Mouse (Mus musculus) testis, postnatal 10 days (tissue): ENCODE data around the gene Eif2b1.
"Not testable (repeated sequence)": the region's sequence is repeated elsewhere in the genome, so short reads cannot be mapped to it uniquely, and the experiment has no call there.

ENCODE experiments used
- DNase-seq: peaks from one replicate; pipeline ENCODE4 v3.0.0; 2021; ENCODE audit warnings: low spot score

Gene Eif2b1

DNA sequence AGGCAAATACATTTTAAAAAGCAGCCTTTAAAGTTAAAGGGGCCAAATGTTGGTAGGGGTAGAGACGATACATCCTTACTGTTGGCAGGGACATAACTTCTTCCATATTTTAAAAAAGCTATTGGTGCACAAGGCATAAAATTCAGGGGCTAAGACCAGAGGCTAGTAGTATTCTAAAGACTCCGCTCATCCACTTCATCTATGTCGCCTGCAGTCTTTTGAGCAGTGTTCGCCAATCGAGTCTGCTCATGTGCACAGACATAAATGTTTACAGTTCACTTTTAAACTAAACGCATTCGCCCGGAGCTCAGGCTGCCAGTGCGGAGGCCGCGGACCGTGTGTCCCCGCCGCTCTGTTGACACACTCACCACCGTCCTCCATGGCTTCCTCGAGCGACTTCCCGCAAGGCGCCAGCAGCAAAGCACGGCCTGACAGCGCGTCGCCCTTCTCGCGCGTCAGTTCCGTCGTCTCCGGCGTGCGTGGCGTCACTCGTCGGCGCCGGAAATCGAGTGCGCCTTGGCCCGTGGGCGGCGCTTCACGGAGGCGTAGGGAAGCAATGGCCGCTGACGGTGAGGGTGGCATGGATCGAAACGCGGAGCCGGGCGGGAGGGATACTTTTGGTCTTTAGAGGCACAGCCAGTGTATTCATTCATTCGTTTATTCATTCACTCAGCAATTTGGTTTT, at the start of gene Eif2b1, which contains the start of gene Gtf2h3:
Gene Eif2b1 (minus strand): TSS at position 499 of the 685 bp plus-strand sequence.
Gene Gtf2h3 (plus strand): TSS at position 508 of the 685 bp plus-strand sequence.
- peak; percentile 97 for DNase-seq

DNA sequence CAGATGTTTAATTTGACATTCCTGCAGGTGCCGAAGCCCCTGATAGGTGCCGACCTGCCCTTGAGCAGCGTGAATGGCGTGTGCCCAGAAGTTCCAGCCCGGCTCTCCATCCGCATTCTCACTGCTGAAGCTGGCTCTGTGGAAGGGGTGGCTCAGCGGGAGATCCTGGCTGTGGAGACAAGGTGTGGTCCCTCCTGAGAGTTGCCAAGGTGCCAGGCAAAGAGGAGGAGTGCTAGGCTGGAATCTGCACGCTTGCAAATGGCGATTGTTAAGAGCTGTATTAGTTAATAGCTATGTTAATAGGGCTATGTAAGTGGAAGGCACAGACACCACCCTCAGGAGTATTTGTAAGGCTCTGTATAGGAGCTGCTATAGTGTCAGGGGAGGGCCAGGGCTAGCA, 45.4 kb upstream of the Eif2b1 start:
- no peak for DNase-seq

DNA sequence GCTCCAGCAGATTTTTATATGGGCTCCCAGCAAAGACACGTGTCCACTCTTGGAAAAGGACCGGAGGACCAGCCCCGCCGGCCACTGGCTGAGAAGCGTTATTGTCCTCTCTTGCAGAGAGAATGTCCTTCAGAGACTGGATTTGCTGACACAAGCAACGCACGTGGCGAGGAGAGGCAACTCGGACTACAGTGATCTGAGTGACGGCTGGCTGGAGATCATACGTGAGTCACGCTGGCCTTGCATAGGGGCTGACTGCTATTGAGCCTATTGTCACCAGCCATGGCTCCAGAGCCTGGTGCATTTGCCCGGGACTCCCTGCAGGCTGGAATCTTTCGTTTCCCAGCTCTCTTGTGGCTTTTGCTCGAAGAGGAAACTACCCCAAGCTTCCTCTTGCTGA, 44.0 kb upstream of the Eif2b1 start:
- no peak for DNase-seq

DNA sequence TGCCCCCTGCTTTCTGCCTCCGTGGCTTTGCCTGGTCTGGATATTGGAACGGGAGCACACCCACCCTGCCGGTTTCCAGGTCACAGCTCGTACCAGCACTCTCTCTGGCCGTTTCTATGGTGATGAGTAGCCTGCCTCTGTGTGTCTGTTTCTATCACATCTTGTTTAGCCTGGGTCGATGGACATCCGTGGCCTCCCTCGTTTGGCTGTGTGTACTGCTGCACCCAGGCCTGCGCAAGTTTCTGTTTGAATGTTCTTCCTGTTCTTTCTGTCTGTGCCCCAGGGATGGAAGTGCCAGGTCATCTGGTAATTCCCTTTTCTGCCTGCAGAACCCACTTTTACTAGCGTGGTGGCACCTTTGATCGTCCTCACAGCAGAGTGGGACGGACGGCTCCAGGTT, 42.4 kb upstream of the Eif2b1 start:
- DNase-seq = no peak

GRCm38 (mm10) chr5:124618711-124619110, 39.8 kb upstream of the Eif2b1 start:
- no peak for DNase-seq

DNA sequence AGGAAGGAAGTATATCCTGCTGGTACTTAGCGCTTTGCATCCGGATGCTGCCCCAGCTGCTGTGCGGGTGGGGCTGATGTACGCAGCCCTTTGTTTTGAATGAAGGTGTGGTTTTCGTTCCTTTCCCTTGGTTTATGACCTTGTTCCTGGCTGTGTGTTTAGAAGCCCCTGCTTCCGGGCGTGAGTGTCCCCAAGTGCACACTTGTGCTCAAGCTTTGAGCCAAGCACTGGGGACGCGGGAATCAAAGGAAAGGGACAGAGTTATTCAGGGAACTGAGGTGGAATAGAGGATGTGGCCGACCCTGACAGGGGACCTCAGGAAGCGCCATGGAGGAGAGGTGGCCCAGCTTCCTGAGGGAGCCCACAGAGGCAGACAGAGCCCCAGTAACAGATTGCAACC, 35.8 kb upstream of the Eif2b1 start:
- DNase-seq = no peak

DNA sequence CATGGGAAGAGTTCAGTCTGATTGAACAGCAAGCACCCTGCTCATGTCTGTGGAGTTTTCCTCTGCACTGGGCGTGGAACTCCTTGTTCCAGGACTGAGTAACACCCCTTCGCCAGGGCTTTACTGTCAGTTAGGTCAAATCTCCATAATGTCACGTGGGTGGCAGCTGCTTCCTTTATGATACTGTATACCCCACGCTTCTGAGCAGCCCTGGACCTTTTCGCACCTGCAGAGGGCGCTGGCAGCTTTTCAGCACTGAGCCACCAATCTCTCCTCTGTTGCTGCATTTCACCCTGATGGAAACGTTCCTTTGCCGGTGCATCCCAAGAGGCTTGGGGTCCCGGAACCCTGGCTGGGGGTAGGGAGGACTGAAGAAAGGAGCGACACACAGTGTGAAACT, 32.0 kb upstream of the Eif2b1 start:
- no peak for DNase-seq

- no peak for DNase-seq
Measured at GRCm38 (mm10) chr5:124605041-124605622, 26.2 kb upstream of the Eif2b1 start.

- no peak for DNase-seq
Measured at GRCm38 (mm10) chr5:124604296-124604695, 25.4 kb upstream of the Eif2b1 start.

GRCm38 (mm10) chr5:124602349-124602748, 23.4 kb upstream of the Eif2b1 start:
- peak; percentile 71 for DNase-seq

- DNase-seq = not testable (repeated sequence)
Measured at GRCm38 (mm10) chr5:124599726-124600125, 20.8 kb upstream of the Eif2b1 start.

- DNase-seq = peak; percentile 94
Measured at GRCm38 (mm10) chr5:124598224-124599174, 19.6 kb upstream of the Eif2b1 start.

DNA sequence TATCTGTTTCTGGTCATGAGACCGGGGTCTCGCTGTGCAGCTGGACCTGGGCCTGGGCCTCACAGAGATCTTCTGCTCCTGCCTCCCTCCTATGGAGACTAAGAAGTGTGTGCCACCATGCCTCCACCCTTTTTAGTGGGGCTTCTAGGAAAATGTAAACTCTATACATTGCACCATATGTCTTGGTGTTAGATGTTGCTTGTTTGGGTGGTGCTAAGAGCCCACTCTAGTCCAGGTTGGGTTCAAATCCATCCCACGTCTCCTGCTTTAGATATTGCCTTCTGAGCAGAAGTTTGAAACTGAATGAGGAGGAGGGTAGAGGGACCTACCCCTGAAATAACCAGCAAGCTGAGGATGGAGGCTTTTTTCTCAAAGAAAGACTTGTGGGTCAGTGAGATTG, 13.8 kb upstream of the Eif2b1 start:
- DNase-seq = no peak

DNA sequence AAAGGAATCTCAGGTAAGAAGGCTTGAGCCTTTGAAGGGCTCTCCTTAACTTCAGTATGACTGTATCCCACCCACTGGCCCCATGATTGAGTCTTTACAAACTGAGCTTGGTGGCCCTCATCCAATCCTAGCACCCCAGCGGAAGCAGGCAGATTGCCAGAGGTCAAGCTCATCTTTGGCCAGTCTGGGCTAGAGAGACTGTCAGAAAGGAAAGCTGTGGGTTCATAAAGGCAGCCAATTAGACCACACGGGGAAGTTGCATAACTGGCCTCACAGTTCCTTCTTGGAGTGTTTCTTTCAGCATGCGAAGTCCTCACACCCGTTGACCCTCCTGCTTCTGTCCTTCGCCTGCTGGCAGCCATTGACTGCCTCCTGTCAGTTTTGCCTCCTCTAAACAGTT, 3.6 kb upstream of the Eif2b1 start:
- no peak for DNase-seq

DNA sequence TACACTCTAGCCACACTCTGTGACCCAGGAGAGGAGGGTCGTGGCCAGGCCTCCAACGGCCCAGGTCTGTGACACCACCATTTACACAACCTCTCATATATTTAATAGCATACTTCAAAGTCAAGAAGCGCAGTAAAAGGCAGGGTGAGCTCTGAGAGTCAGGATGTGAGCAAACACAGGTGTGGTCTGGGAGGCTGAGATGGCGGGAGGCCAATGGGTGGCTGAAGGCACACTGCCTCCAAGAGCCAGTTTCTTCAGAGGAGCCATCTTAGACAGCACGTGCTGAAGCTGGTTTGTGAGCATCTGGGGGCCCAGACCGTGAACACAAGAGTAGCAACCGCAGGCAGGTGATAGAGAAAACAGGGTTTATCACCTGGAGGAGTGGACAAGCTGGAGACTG, 3.5 kb downstream of the Eif2b1 start:
- no peak for DNase-seq

- no peak for DNase-seq
Measured at GRCm38 (mm10) chr5:124571068-124571467, 7.9 kb downstream of the Eif2b1 start.

DNA sequence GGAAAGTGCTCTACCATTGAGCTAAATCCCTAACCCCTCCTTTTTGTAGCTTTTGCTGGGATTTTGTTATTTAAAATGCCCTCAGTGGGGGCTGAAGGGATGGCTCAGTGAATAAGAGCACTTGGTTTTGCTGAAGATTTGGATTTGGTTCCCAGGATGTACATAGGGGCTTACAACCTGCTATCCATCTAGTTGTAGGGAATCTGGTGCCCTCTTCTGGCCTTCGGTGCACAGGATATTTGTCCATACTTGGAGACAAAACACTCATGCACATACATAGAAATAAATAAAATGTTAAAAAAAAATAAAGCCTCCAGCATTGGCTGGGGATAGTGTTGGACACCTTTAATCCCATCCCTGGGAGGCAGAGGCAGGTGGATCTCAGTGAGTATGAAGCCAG, 23.8 kb downstream of the Eif2b1 start:
- DNase-seq = no peak

DNA sequence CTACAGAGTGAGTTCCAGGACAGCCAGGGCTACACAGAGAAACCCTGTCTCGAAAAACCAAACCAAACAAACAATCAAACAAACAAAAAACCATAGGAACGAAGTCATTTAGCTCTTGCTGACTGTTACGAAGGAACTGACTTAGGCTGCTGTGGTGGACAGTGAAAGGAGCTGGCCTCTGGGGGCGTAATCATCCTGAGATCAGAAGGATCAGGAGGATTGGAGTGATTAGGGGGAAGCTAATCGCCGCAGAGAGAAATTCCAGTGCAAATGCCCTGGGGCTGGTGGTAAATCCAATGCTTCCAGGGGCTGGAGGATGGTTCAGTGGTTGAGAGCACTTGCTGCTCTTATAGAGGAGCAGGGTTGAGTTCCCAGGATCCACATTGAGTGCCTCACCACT, 25.3 kb downstream of the Eif2b1 start:
- no peak for DNase-seq

DNA sequence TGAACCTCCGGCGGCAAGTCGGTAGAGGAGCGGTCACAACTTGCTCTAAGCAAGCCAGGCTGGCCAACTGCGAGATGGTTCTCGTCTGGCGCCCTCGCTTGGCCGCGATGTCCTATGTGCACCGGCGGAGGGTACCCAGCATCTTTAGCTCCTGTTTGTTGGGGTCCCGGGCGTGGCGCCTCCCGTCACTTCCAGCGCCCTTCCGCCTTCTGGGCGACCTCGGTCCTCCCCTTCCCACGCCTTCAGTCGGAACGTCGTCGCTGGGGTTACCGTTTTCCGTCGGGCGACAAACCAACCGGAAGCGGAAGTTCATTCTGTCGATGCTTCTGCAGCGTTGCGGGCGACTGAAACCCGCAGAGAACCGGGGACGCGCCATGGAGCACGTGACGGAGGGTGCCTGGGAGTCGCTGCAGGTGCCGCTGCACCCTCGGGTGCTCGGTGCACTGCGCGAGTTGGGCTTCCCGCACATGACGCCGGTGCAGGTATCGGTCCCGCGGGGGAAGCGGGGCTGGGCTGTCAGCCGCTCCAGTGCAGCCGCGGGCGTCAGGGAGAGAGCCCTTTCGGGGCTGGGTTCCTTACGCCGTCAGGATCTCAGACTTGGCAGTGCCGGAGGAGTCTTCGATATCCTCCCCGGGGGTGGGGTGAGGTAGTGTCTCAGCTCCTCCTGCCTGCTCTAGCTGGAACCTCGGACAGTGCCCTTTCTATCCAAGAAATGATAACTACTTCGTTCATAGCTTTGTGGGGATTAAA, 26.2 kb downstream of the Eif2b1 start, which contains the start of gene Ddx55:
Gene Ddx55 (plus strand): TSS at position 307 of the 750 bp plus-strand sequence.
- DNase-seq = peak; percentile 89

- peak; percentile 27 for DNase-seq
Measured at GRCm38 (mm10) chr5:124552094-124552472, 26.8 kb downstream of the Eif2b1 start.

DNA sequence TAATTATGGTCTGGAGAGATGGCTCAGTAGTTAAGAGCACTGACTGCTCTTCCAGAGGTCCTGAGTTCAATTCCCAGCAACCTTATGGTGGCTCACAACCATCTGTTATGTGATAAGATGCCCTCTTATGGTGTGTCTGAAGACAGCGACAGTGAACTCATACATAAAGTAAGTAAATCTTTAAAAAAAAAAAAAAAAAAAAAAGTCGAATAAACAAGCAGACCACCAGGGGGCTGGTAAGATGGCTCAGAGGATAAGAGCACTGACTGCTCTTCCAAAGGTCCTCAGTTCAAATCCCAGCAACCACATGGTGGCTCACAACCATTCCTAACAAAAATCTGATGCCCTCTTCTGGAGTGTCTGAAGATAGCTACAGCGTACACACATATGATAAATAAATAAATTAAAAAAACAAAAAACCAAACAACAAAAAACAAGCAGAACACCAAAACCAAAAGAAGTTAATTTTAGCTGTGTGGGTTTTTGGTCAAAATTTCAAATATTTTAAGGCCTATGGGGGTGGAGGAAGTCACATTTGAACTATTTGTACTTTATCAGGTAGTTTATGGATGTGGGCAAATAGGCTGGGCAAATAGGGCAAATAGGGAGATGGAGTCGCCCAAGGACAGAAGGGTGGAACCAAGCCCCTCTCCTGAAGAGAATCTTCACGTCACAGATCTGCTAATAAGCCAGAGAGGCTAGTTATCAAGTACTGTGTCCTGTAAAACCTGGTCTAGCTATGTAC, 27.4 kb downstream of the Eif2b1 start:
- DNase-seq = peak; percentile 11
